Mouse (Mus musculus) cerebellum, adult 8-10 months (tissue): ENCODE results near the gene Cbln1.

Experiments
- DNase-seq: peaks from one replicate; pipeline ENCODE4 v3.0.0; 2022

Cbln1 gene

DNA sequence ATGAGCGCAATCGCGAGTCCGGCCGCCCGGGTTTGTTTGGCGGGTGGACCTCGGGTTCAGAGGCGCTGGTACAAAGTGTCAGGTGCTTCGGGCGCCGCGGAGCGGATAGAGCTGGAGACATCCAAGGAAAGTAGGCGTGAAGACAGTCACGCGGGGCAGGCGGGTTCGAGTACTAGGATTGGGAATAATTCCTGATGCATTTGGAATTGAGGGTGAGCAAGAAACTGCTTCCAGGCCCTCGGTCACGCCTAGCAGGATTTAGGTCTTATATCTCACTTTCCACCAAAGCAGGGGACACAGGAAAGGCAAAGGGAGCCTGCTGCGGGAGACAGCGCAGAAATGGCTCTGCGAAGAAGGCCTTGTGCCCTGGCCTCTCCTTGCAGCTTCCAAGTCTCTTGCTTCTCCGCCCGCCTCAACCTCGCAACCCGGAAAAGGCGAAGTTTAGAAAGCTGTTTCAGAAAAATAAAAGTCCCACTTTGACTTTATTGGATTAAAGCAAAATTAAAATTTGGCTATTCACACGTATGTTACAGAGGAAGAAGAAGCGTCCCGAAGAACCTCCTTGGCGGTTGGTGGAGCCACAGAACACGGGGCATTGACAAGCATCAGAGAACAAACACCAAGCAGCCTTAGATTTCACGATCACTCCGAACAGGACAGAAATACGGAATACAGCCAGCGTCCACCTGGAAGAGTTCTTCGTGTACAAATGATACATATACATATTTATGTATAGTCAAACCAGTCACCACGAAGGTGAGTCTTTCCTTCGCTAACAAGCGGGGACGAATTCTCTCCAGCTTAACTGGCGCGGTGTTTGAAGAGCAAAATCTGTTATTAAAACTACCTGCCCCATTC is 3.2 kb downstream of the Cbln1 start:
- peak; percentile 72 for DNase-seq

- DNase-seq: no peak
Observed at GRCm38 (mm10) chr8:87468416-87468957, 3.9 kb downstream of the Cbln1 start.

DNA sequence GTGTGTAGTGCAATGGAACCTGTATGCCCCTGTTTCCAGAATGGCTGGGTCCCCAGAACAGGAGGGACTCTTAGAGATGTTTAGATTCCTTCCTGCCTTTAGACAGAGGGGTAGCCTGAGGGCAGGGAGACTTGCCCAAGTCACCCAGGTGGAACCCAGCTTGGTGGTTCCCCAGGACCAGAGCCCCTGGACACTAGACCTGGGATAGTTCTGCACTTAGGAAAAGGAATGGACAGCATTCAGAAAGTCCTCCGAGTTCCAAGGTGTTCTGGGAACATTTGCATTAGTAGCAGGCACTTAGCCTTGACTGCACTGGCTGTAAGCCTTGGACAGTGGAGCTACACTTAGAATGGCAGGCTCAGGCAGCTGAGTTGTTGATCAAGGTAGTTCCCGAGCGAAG is 4.5 kb downstream of the Cbln1 start:
- DNase-seq: no peak

DNA sequence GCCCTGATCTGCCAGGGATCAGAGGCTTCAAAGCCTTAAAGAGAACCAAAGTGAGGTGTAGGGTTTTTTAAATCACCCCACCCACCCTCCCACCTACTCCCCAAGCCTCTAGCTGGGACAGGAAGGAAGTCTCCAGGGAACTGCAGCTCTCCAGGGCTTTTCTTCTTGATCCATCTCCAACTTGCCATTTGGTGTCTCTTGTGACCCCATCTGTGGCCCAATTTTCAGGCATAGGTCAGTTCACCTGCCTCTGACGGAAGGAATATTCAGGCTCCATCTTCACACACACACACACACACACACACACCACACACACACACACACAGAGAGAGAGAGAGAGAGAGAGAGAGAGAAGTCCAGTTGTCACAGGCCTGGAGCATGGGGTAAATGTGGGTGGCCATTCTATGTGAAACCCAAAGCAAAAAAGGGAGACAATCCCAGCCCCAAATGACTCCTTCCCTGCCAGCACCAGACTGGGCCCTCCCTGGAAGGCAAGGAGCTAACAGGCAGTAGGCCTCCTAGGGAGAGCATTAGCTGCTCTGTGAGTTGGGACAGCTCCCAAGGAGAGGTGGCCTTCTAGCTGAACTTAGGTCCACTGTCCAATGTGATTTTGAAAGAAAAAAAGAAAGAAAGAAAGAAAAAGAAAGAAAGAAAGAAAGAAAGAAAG is 5.3 kb downstream of the Cbln1 start:
- DNase-seq: no peak

GRCm38 (mm10) chr8:87466335-87466734 is 6.1 kb downstream of the Cbln1 start:
- DNase-seq: no peak

DNA sequence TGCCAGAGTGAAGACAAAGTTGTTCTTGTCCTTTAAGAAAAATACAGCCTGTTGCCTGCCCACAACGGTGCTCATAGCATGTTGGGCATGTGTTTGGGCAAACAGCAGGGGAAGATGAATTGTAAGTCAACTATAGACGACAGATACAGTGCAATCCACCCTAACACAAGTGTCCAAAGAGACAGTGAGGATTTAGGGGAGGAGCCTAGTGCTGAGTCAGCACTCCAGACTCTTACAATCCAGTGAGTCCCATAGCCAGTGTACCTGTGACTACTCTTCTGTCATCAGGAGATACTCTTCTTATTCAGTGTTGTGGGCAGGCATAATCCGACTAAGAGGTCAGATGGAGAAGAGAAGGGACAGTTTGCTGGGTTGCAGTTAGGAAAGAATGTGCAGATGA is 8.0 kb downstream of the Cbln1 start:
- no peak for DNase-seq

DNA sequence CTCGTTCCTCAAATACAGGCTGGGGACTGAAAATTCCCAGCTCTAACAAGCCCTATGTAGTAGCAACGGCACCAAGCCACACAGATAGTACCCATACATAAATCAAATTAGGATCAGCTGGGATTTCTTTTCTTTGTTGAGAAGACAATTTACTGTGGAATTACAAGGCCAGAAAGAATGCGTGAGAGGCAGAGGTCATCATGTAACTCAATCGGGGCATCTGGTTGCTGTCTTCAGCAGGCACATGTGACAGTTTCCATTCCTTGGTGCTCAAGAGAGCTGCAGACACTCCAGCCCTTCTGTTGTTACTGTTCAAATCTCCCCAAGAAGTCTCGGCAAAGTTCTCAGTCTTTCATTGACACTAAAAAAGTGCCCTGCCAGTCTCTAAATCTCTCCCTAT is 10.6 kb downstream of the Cbln1 start:
- no peak for DNase-seq

DNA sequence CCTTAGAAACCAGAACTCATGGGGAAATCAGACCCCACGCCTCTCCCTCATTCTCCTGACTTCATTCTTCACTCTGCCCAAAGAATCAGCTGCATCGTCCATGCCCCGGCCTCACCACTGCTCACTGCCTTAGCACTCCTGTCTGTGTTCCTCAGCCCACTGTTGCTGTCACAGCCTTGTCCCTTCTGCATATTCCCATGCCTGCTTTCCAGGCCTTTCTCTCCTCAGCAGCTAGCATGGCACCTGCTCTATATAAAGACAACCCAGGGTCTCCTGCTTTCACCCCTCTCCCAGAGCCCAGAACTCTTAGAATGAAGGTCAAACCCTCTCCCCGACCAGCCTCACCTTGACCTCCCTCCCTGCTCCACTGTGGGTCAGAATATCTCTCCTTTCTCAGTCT is 15.5 kb downstream of the Cbln1 start:
- no peak for DNase-seq

GRCm38 (mm10) chr8:87452815-87453214 is 19.6 kb downstream of the Cbln1 start:
- no peak for DNase-seq

- DNase-seq: no peak
Observed at GRCm38 (mm10) chr8:87451737-87452136, 20.7 kb downstream of the Cbln1 start.

DNA sequence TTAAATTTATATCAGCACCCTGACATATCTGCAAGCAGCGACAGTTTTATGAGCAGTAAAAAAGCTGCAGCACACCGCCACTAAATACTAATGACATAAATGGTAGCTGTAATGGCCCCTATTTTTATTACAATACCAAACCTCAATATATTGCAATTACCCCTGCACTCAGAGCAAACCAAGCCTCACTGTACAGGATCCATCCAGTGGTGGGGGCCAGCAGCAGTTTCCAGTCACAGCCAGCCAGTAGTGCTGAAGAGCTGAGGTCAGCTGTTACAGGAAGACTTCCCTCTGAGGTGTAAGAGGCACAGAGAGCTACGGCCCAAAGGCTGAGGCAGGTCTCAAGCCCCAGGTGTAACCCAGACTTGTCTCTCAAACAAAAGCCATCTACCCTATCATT is 37.8 kb downstream of the Cbln1 start:
- DNase-seq: no peak

DNA sequence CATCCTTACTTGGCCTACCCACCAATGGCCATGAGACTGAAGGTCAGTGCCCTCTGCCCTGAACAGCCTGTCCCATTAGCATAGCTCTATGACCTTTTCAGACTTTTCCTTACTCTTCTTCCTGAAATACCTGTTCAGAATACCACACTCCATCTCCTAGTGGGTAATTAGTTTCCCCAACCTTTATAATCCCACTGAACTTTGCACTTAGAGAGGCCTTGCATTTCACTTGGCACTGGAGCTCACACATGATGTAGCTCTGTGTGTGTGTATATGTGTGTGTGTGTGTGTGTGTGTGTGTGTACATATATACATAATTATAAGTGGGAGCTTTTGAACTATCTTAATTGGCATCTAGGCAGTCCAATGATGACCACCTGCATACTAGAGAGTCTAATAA is 45.2 kb downstream of the Cbln1 start:
- no peak for DNase-seq

DNA sequence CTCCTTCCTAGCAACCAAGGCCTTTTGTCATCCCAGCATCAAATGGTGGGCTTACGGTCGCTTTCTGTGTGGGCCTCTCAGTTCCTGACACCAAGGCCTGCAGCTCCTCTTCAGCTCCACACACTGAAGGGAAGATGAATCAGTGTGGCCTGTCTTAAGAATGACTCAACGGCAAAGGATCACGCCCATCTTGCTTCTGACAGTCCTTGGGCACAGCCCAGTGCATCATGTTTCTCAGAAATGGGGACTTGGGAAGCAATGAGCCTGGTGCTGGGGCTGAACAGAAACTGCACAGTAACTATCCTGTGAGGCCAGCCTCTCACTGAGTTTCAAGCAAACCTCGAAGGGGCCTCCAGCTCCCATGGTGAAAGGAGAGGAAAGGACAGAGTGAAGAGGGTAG is 47.7 kb downstream of the Cbln1 start:
- no peak for DNase-seq

GRCm38 (mm10) chr8:87421697-87422096 is 50.7 kb downstream of the Cbln1 start:
- DNase-seq: no peak
